Mouse (Mus musculus) midbrain, embryonic 15.5 days (tissue): ENCODE measurements at regions not wholly inside any gene's neighbourhood (a gene's known extent, or its start where the extent isn't known, plus 50 kb on each side); places are given as distances from the start of the nearest gene placed in this dataset.

Experiments
- ATAC-seq: fragments of 200-750 bp; cut with Nextera tagmentation; replicated peaks from 2 replicates; pipeline ENCODE4 v1.8.0; 2017; ENCODE audit warnings: moderate TSS enrichment
- H3K27ac ChIP-seq: fragments of 300-500 bp; sonication (generic); 2 replicates; pipeline ENCODE4 v1.5.1; 2015; ENCODE audit warnings: mild to moderate bottlenecking, inconsistent platforms
- H3K27me3 ChIP-seq: fragments of 300-500 bp; sonication (generic); replicated peaks from 2 replicates; pipeline ENCODE4 v1.6.1; 2015; ENCODE audit warnings: inconsistent platforms
- H3K36me3 ChIP-seq: fragments of 300-500 bp; sonication (generic); replicated peaks from 2 replicates; pipeline ENCODE4 v1.6.1; 2015; ENCODE audit warnings: inconsistent platforms
- H3K4me1 ChIP-seq: fragments of 300-500 bp; sonication (generic); 2 replicates; pipeline ENCODE4 v1.6.1; 2015; ENCODE audit warnings: inconsistent platforms
- H3K4me2 ChIP-seq: fragments of 300-500 bp; sonication (generic); 2 replicates; pipeline ENCODE4 v1.6.1; 2015; ENCODE audit warnings: inconsistent platforms, mild to moderate bottlenecking, moderate library complexity
- H3K4me3 ChIP-seq: fragments of 300-500 bp; sonication (generic); 2 replicates; pipeline ENCODE4 v1.5.1; 2015; ENCODE audit warnings: mild to moderate bottlenecking, inconsistent platforms
- H3K9ac ChIP-seq: fragments of 300-500 bp; sonication (generic); 2 replicates; pipeline ENCODE4 v1.6.1; 2015; ENCODE audit warnings: mild to moderate bottlenecking, inconsistent platforms
- H3K9me3 ChIP-seq: fragments of 300-500 bp; sonication (generic); 2 replicates; pipeline ENCODE4 v1.6.1; 2016; ENCODE audit warnings: inconsistent platforms
- WGBS: fragments of 180-500 bp; shearing (Covaris S2); methylation state at CpG from one replicate; pipeline ENCODE4 v1.1.7; 2015; ENCODE audit warnings: mixed read lengths; 5-methylcytosine and 5-hydroxymethylcytosine counted together

- Histone ChIP-seq H3K27me3 (no peaks in the 10 kb centered on the region), H3K27ac (no peak overlapping the region), H3K4me3 (no peak overlapping the region), H3K9ac (no peak overlapping the region), H3K9me3 (no peaks in the 10 kb centered on the region), H3K4me2 (no peak overlapping the region), H3K4me1 (no peaks in the 10 kb centered on the region), H3K36me3 (no peaks in the 10 kb centered on the region)
- ATAC-seq: no peak
These were observed 114.7 kb upstream of the Ndp start for GRCm38 (mm10) chrX:17026161-17026829.

DNA sequence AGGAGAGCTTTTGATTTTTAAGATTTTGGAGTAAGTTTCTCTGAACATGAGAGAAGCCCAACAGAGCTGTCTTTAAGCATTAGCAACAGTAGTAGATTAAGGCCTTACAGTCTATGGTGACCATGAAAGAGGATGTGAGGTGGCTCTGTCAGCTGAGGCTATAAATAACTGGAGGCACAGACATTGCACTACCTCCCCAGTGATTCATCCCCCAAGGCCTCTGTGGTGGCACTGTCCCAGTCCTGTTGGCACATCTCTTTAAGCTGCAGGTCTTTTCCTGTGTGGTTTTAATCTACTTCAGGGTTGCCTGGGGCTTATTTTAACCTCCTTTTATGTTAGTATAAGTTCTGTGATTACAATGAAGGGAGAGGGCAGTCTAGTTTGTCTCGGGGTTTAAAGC lies 106.2 kb upstream of the Ndp start:
- H3K36me3 ChIP-seq: no peaks in the 10 kb centered on the region
- WGBS: 42% methylated on average over 1 of the region's 1 CpGs
- H3K27me3 ChIP-seq: no peaks in the 10 kb centered on the region
- no peak overlapping the region for H3K9ac ChIP-seq
- no peaks in the 10 kb centered on the region for H3K9me3 ChIP-seq
- no peak for ATAC-seq
- H3K4me1 ChIP-seq: no peaks in the 10 kb centered on the region
- H3K4me3 ChIP-seq: no peak overlapping the region
- no peak overlapping the region for H3K4me2 ChIP-seq
- no peak overlapping the region for H3K27ac ChIP-seq

- no peaks in the 10 kb centered on the region for H3K9me3 ChIP-seq
- H3K4me1 ChIP-seq: no peaks in the 10 kb centered on the region
- no peak for ATAC-seq
- H3K27me3 ChIP-seq: no peaks in the 10 kb centered on the region
- no peak overlapping the region for H3K9ac ChIP-seq
- H3K4me2 ChIP-seq: no peak overlapping the region
- H3K36me3 ChIP-seq: no peaks in the 10 kb centered on the region
- no peak overlapping the region for H3K4me3 ChIP-seq
- 71% methylated on average over 2 of the region's 2 CpGs for WGBS
- H3K27ac ChIP-seq: no peak overlapping the region
These were observed 97.6 kb upstream of the Ndp start for GRCm38 (mm10) chrX:17009188-17009587.

DNA sequence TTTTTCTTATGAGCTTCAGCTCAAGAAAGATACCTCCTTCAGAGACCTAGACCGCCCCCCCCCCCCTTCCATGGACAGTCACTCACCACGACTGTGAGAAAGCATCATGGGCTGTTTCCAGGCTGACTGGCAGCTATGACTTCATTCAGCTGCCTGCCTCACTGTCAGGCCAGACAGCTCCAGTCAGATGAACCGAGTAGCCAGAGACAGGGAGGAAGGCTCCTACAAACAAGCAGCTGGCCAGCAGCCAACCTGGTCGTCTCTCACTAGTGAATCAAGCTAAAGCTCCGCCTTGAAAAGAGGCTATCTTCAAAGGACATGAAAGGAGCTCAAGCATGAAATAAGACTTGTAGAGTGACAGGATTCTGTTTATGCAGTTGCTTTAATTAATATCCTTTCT lies 87.0 kb upstream of the Ndp start:
- ATAC-seq: peak; percentile 74
- H3K4me1 ChIP-seq: no peaks in the 10 kb centered on the region
- no peaks in the 10 kb centered on the region for H3K36me3 ChIP-seq
- H3K4me3 ChIP-seq: no peak overlapping the region
- no peak overlapping the region for H3K9ac ChIP-seq
- H3K4me2 ChIP-seq: no peak overlapping the region
- no peak overlapping the region for H3K27ac ChIP-seq
- no peaks in the 10 kb centered on the region for H3K9me3 ChIP-seq
- 22% methylated on average over 5 of the region's 5 CpGs for WGBS
- no peaks in the 10 kb centered on the region for H3K27me3 ChIP-seq
